Mouse (Mus musculus) CH12.LX (cell line): ENCODE results near the gene Dnajc7. TPM values are rescaled to one million over a fixed set of nuclear protein-coding genes. Genes with fewer than 3 reads are reported as not detected.
A peak's percentile ranks its signal among the peaks of the same experiment; 100 is the strongest.

Experiments used
- DNase-seq: peaks from one replicate; pipeline ENCODE4 v3.0.0-alpha.2; 2013; ENCODE audit errors: extremely low read depth
- H3K27ac ChIP-seq: 2 replicates; pipeline ENCODE4 v1.5.1; 2012; ENCODE audit warnings: low read depth, mild to moderate bottlenecking, control low read depth, moderate library complexity; ENCODE audit not compliant: insufficient read depth
- H3K27me3 ChIP-seq: replicated peaks from 2 replicates; pipeline ENCODE3; 2012; ENCODE audit warnings: inconsistent platforms
- H3K36me3 ChIP-seq, 2 experiments: replicated peaks in 1 of 2; 2 replicates each; pipeline versions ENCODE3 to v1.6.1; 2012; ENCODE audit warnings: inconsistent platforms in 1 of 2, low read length in 1 of 2, mild to moderate bottlenecking in 1 of 2, mixed read lengths in 1 of 2, moderate library complexity in 1 of 2; ENCODE audit not compliant: control insufficient read depth in 1 of 2, insufficient read depth in 1 of 2
- H3K4me1 ChIP-seq, 2 experiments: 2 replicates each; pipeline ENCODE4 v1.6.1; 2012; ENCODE audit warnings: inconsistent platforms in 1 of 2, moderate library complexity in 1 of 2; ENCODE audit not compliant: insufficient read depth in 2 of 2, control insufficient read depth in 1 of 2
- H3K4me2 ChIP-seq: 2 replicates; pipeline ENCODE4 v1.6.1; 2012; ENCODE audit warnings: low read depth, mild to moderate bottlenecking, control low read depth; ENCODE audit not compliant: poor library complexity, insufficient read depth, severe bottlenecking
- H3K4me3 ChIP-seq, 3 experiments: fragments of 150-350 bp in 1 of 3; sonication (generic) in 1 of 3; replicated peaks in 1 of 3; 2 replicates each; pipeline versions ENCODE3 to v1.5.1; 2011 to 2012; ENCODE audit warnings: low read depth in 2 of 3, low read length in 2 of 3, mild to moderate bottlenecking in 2 of 3, moderate library complexity in 2 of 3, control low read depth in 1 of 3, improper control_type of control experiment in 1 of 3, inconsistent platforms in 1 of 3, mixed read lengths in 1 of 3; ENCODE audit not compliant: poor library complexity in 1 of 3
- H3K79me2 ChIP-seq: replicated peaks from 2 replicates; pipeline ENCODE4 v1.6.1; 2012; ENCODE audit warnings: mild to moderate bottlenecking, moderate library complexity; ENCODE audit not compliant: control insufficient read depth, poor library complexity, insufficient read depth, severe bottlenecking; ENCODE audit errors: extremely low read depth
- H3K9ac ChIP-seq: 2 replicates; pipeline ENCODE4 v1.6.1; 2012; ENCODE audit warnings: low read depth, mild to moderate bottlenecking, control low read depth, moderate library complexity; ENCODE audit not compliant: insufficient read depth
- H3K9me3 ChIP-seq: replicated peaks from 2 replicates; pipeline ENCODE3; 2012; ENCODE audit warnings: low read length, inconsistent platforms, mixed read lengths
- CHD1 ChIP-seq: IDR thresholded peaks from 2 replicates; pipeline ENCODE4 v1.6.1; 2012; ENCODE audit warnings: low read depth, low read length, improper control_type of control experiment, inconsistent platforms
- CHD2 ChIP-seq: IDR thresholded peaks from 2 replicates; pipeline ENCODE4 v1.6.1; 2011; ENCODE audit warnings: low read length, improper control_type of control experiment
- E2F4 ChIP-seq: IDR thresholded peaks from 2 replicates; pipeline ENCODE4 v1.6.1; 2011; ENCODE audit warnings: low read depth, low read length, improper control_type of control experiment; ENCODE audit not compliant: insufficient replicate concordance
- ELF1 ChIP-seq: IDR thresholded peaks from 2 replicates; pipeline ENCODE4 v1.6.1; 2014; ENCODE audit warnings: low read depth, mild to moderate bottlenecking, inconsistent platforms, low read length, improper control_type of control experiment
- EP300 ChIP-seq: IDR thresholded peaks from 2 replicates; pipeline ENCODE4 v1.6.1; 2011; ENCODE audit warnings: low read length, improper control_type of control experiment
- ETS1 ChIP-seq: conservative IDR thresholded peaks from 2 replicates; pipeline ENCODE4 v1.6.1; 2012; ENCODE audit warnings: low read depth, mild to moderate bottlenecking, inconsistent platforms, low read length, improper control_type of control experiment, moderate library complexity
- GABPA ChIP-seq: IDR thresholded peaks from 2 replicates; pipeline ENCODE4 v1.6.1; 2012; ENCODE audit warnings: low read depth, low read length, improper control_type of control experiment, inconsistent platforms; ENCODE audit not compliant: insufficient replicate concordance
- HCFC1 ChIP-seq: IDR thresholded peaks from 2 replicates; pipeline ENCODE4 v1.6.1; 2012; ENCODE audit warnings: low read depth, mild to moderate bottlenecking, inconsistent platforms, low read length, improper control_type of control experiment
- IRF4 ChIP-seq: IDR thresholded peaks from 2 replicates; pipeline ENCODE4 v1.6.1; 2014; ENCODE audit warnings: low read depth, mild to moderate bottlenecking, inconsistent platforms, low read length, improper control_type of control experiment
- JUN ChIP-seq: IDR thresholded peaks from 2 replicates; pipeline ENCODE4 v1.6.1; 2011; ENCODE audit warnings: low read depth, mild to moderate bottlenecking, low read length, improper control_type of control experiment, moderate library complexity; ENCODE audit not compliant: insufficient read depth
- JUND ChIP-seq: conservative IDR thresholded peaks from 2 replicates; pipeline ENCODE4 v1.6.1; 2011; ENCODE audit warnings: low read depth, low read length, improper control_type of control experiment
- KAT2A ChIP-seq: IDR thresholded peaks from 2 replicates; pipeline ENCODE4 v1.6.1; 2012; ENCODE audit warnings: low read length, improper control_type of control experiment, inconsistent platforms; ENCODE audit not compliant: insufficient replicate concordance
- MAX ChIP-seq: IDR thresholded peaks from 2 replicates; pipeline ENCODE4 v1.6.1; 2011; ENCODE audit warnings: low read length, improper control_type of control experiment
- MAZ ChIP-seq: IDR thresholded peaks from 2 replicates; pipeline ENCODE4 v1.6.1; 2012; ENCODE audit warnings: low read depth, mild to moderate bottlenecking, inconsistent platforms, low read length, improper control_type of control experiment, moderate library complexity
- MEF2A ChIP-seq: IDR thresholded peaks from 2 replicates; pipeline ENCODE4 v1.6.1; 2014; ENCODE audit warnings: low read depth, mild to moderate bottlenecking, inconsistent platforms, low read length, improper control_type of control experiment, borderline replicate concordance
- MXI1 ChIP-seq: IDR thresholded peaks from 2 replicates; pipeline ENCODE4 v1.6.1; 2011; ENCODE audit warnings: mild to moderate bottlenecking, low read depth, low read length, improper control_type of control experiment
- MYC ChIP-seq: IDR thresholded peaks from 2 replicates; pipeline ENCODE4 v1.6.1; 2011; ENCODE audit warnings: low read depth, mild to moderate bottlenecking, improper control_type of control experiment, low read length
- NELFE ChIP-seq: IDR thresholded peaks from 2 replicates; pipeline ENCODE4 v1.6.1; 2011; ENCODE audit warnings: low read depth, low read length, improper control_type of control experiment
- NRF1 ChIP-seq: IDR thresholded peaks from 2 replicates; pipeline ENCODE4 v1.6.1; 2014; ENCODE audit warnings: low read depth, mild to moderate bottlenecking, inconsistent platforms, low read length, improper control_type of control experiment, moderate library complexity
- POLR2A ChIP-seq: IDR thresholded peaks from 2 replicates; pipeline ENCODE4 v1.6.1; 2011; ENCODE audit warnings: low read depth, mild to moderate bottlenecking, improper control_type of control experiment, low read length
- RAD21 ChIP-seq: IDR thresholded peaks from 2 replicates; pipeline ENCODE4 v1.6.1; 2011; ENCODE audit warnings: low read depth, mild to moderate bottlenecking, low read length, improper control_type of control experiment, moderate library complexity
- RCOR1 ChIP-seq: conservative IDR thresholded peaks from 2 replicates; pipeline ENCODE4 v1.6.1; 2012; ENCODE audit warnings: low read depth, mild to moderate bottlenecking, inconsistent platforms, low read length, improper control_type of control experiment
- SIN3A ChIP-seq: IDR thresholded peaks from 2 replicates; pipeline ENCODE4 v1.6.1; 2012; ENCODE audit warnings: low read length, improper control_type of control experiment, inconsistent platforms
- SMC3 ChIP-seq: IDR thresholded peaks from 2 replicates; pipeline ENCODE4 v1.6.1; 2011; ENCODE audit warnings: low read depth, low read length, improper control_type of control experiment
- TBP ChIP-seq: conservative IDR thresholded peaks from 2 replicates; pipeline ENCODE4 v1.6.1; 2011; ENCODE audit warnings: low read depth, low read length, improper control_type of control experiment
- TCF12 ChIP-seq: IDR thresholded peaks from 2 replicates; pipeline ENCODE4 v1.6.1; 2014; ENCODE audit warnings: low read depth, mild to moderate bottlenecking, inconsistent platforms, low read length, improper control_type of control experiment
- USF1 ChIP-seq: IDR thresholded peaks from 2 replicates; pipeline ENCODE4 v1.6.1; 2014; ENCODE audit warnings: low read depth, mild to moderate bottlenecking, inconsistent platforms, low read length, improper control_type of control experiment
- USF2 ChIP-seq: conservative IDR thresholded peaks from 2 replicates; pipeline ENCODE4 v1.6.1; 2011; ENCODE audit warnings: low read depth, low read length, improper control_type of control experiment
- ZC3H11A ChIP-seq: IDR thresholded peaks from 2 replicates; pipeline ENCODE4 v1.6.1; 2012; ENCODE audit warnings: low read depth, mild to moderate bottlenecking, inconsistent platforms, low read length, improper control_type of control experiment
- ZKSCAN1 ChIP-seq: IDR thresholded peaks from 2 replicates; pipeline ENCODE4 v1.6.1; 2012; ENCODE audit warnings: low read depth, inconsistent platforms, low read length, improper control_type of control experiment, borderline replicate concordance
- ZMIZ1 ChIP-seq: IDR thresholded peaks from 2 replicates; pipeline ENCODE4 v1.6.1; 2012; ENCODE audit warnings: low read depth, mild to moderate bottlenecking, inconsistent platforms, low read length, improper control_type of control experiment
- dilution Hi-C: fragments of 300-500 bp; cut with MboI; formaldehyde crosslinking; loops from 2 replicates; pipeline ENCODE4 v1.14.3; 2020; ENCODE audit warnings: low sequenced_read_pairs; ENCODE audit not compliant: extremely low pct_unique_long_range_greater_than_20kb, extremely low pct_ligation_motif_present
- in situ Hi-C: fragments of 300-500 bp; cut with MboI; formaldehyde crosslinking; loops from 3 replicates; pipeline ENCODE4 v1.14.3; 2019; ENCODE audit warnings: low sequenced_read_pairs, low pct_ligation_motif_present, low pct_unique_long_range_greater_than_20kb, mixed read lengths
- polyA plus RNA-seq: library from polyadenylated mRNA; unstranded; fragments of >175 nt; gene quantifications from 2 replicates; pipeline ENCODE4 v1.2.1, GENCODE M21; 2012; ENCODE audit warnings: low read depth; ENCODE audit not compliant: insufficient read length
- total RNA-seq, 2 experiments: library from RNA; depleted of rRNA; stranded (reverse); fragments of 300-350 nt in 1 of 2; fragments of >200 nt in 1 of 2; gene quantifications; 2 replicates each; pipeline ENCODE4 v1.2.3; 2012 to 2014

Gene Dnajc7
- total and polyA plus RNA-seq, 3 experiments: 123 to 455 (median 249) TPM

DNA sequence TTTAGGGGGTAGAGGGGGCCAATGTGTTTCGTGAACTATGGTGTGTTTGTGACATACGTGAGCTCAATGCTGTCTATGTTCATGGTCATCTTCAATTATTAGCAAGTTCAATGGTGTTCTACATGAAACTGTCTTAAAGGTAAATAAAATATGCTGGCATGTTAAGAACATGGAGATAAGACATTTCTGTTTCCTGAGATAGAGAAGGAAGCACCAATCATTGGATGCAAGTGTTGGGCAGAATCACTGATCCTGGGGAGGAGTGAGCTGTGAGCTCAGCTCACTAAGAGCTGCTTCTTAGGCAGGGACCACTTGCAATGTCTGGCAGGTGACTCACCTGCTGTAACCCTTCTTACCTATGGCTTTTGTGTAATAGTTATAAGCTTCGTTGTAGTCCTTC is 18.6 kb downstream of the Dnajc7 start:
- Histone ChIP-seq H3K27me3 (no peaks in the 10 kb centered on the region), H3K9me3 (no peaks in the 10 kb centered on the region), H3K36me3 (peaks cover 49 to 89% of the 10 kb centered on the region in 2 experiments), H3K4me3 (no peak overlapping the region), H3K27ac (no peak overlapping the region), H3K4me2 (no peak overlapping the region), H3K4me1 (peaks cover 34 to 79% of the 10 kb centered on the region in 2 experiments), H3K9ac (no peak overlapping the region), H3K79me2 (peaks cover 74% of the 10 kb centered on the region)
- DNase-seq: no peak
- in situ Hi-C loops: no loop called here
- TF ChIP-seq USF2 (no peak), GABPA (no peak), CHD1 (no peak), ZC3H11A (no peak), MAX (no peak), TCF12 (no peak), MAZ (no peak), EP300 (no peak), JUND (no peak), SIN3A (no peak), ETS1 (no peak), KAT2A (no peak), USF1 (no peak), RCOR1 (no peak), ZKSCAN1 (no peak)
- dilution Hi-C loops: no loop called here

- peaks cover 74 to 93% of the 10 kb centered on the region in 2 experiments for H3K36me3 ChIP-seq
- TF ChIP-seq USF1: no peak
- peak; percentile 4; the same call in 1 of the 2 replicates for TF ChIP-seq CHD1
- TF ChIP-seq ETS1: peak; percentile 88
- TF ChIP-seq E2F4: no peak
- TF ChIP-seq NELFE: no peak
- TF ChIP-seq TBP: peak; percentile 65; the same call in 1 of the 2 replicates
- peak; percentile 87 for TF ChIP-seq JUN
- peak; percentile 54 for TF ChIP-seq ELF1
- TF ChIP-seq MXI1: peak; percentile 41; the same call in 1 of the 2 replicates
- peak; percentile 30; the same call in 1 of the 2 replicates for TF ChIP-seq HCFC1
- no peak; the same call in 1 of the 2 replicates for TF ChIP-seq SIN3A
- peak; percentile 47; the same call in 1 of the 2 replicates for TF ChIP-seq CHD2
- no peak for TF ChIP-seq ZC3H11A
- TF ChIP-seq RCOR1: peak; percentile 92; the same call in 1 of the 2 replicates
- TF ChIP-seq MAX: no peak
- TF ChIP-seq TCF12: peak; percentile 94
- peak; percentile 58; the same call in 1 of the 2 replicates for TF ChIP-seq MAZ
- peak; percentile 85 for TF ChIP-seq MYC
- peak; percentile 23; the same call in 1 of the 2 replicates for TF ChIP-seq ZMIZ1
- TF ChIP-seq IRF4: peak; percentile 99
- TF ChIP-seq MEF2A: peak; percentile 91
- TF ChIP-seq NRF1: no peak
- no peak for TF ChIP-seq GABPA
- TF ChIP-seq ZKSCAN1: no peak
- TF ChIP-seq SMC3: no peak
- TF ChIP-seq RAD21: no peak
- TF ChIP-seq POLR2A: peak; percentile 57; the same call in 1 of the 2 replicates
Measured at GRCm38 (mm10) chr11:100598074-100598473, 21.9 kb downstream of the Dnajc7 start.

More at GRCm38 (mm10) chr11:100598074-100598473, 21.9 kb downstream of the Dnajc7 start:
- Histone ChIP-seq H3K27me3 (no peaks in the 10 kb centered on the region), H3K4me1 (peaks cover 31 to 56% of the 10 kb centered on the region in 2 experiments), H3K9ac (0 out of 2 replicates have a peak overlapping the region, but pooled peaks have one; percentile 10), H3K4me2 (peak overlapping the region; percentile 27), H3K27ac (peak overlapping the region; percentile 98), H3K79me2 (peaks cover 62% of the 10 kb centered on the region), H3K4me3 (no peak overlapping the region), H3K9me3 (no peaks in the 10 kb centered on the region)
- DNase-seq: peak; percentile 93
- dilution Hi-C loops: no loop called here
- in situ Hi-C loops: no loop called here
